Mouse (Mus musculus): Measurements from ENCODE around the gene Pram1. TPM values are rescaled to one million over a fixed set of nuclear protein-coding genes. Genes with fewer than 3 reads are reported as not detected.

Pram1 gene
- polyA plus RNA-seq, 1 experiment from 2014 or later: 0.36 TPM

GRCm38 (mm10) chr17:33675452-33675851 lies 37.6 kb downstream of the Pram1 start:
- H3K9me3 ChIP-seq: no peaks in the 10 kb centered on the region
- no peak overlapping the region for H3K9ac ChIP-seq
- no peak for ATAC-seq (ENCODE audit: low read depth)
- H3K4me2 ChIP-seq: no peak overlapping the region
- peaks cover 21% of the 10 kb centered on the region for H3K4me1 ChIP-seq (replicated peaks)
- H3K27ac ChIP-seq (replicated peaks): no peak overlapping the region
- no peak overlapping the region for H3K4me3 ChIP-seq
- H3K36me3 ChIP-seq: peaks cover 19% of the 10 kb centered on the region
- H3K27me3 ChIP-seq: no peaks in the 10 kb centered on the region

- no peak overlapping the region for H3K9ac ChIP-seq
- H3K4me3 ChIP-seq: no peak overlapping the region
- WGBS: 91% methylated on average over 2 of the region's 2 CpGs
- H3K4me2 ChIP-seq: no peak overlapping the region
- no peak overlapping the region for H3K27ac ChIP-seq (replicated peaks)
- peaks cover 21% of the 10 kb centered on the region for H3K4me1 ChIP-seq (replicated peaks)
- no peaks in the 10 kb centered on the region for H3K27me3 ChIP-seq
- no peaks in the 10 kb centered on the region for H3K9me3 ChIP-seq
- peaks cover 19% of the 10 kb centered on the region for H3K36me3 ChIP-seq
- no peak for ATAC-seq (ENCODE audit: low read depth)
Measured at GRCm38 (mm10) chr17:33676086-33676485, 38.2 kb downstream of the Pram1 start.

GRCm38 (mm10) chr17:33678771-33679170 lies 40.9 kb downstream of the Pram1 start:
- ATAC-seq (ENCODE audit: low read depth): no peak
- H3K36me3 ChIP-seq: peaks cover 19% of the 10 kb centered on the region
- no peak overlapping the region for H3K4me2 ChIP-seq
- H3K4me3 ChIP-seq: no peak overlapping the region
- peaks cover 48% of the 10 kb centered on the region for H3K4me1 ChIP-seq (replicated peaks)
- no peak overlapping the region for H3K27ac ChIP-seq (replicated peaks)
- no peaks in the 10 kb centered on the region for H3K9me3 ChIP-seq
- no peaks in the 10 kb centered on the region for H3K27me3 ChIP-seq
- H3K9ac ChIP-seq: no peak overlapping the region

- ATAC-seq (ENCODE audit: low read depth): no peak
- H3K9me3 ChIP-seq: no peaks in the 10 kb centered on the region
- no peak overlapping the region for H3K27ac ChIP-seq (replicated peaks)
- H3K4me2 ChIP-seq: peak overlapping the region; percentile 98
- H3K36me3 ChIP-seq: peaks cover 10% of the 10 kb centered on the region; the same call in 1 of the 2 replicates
- peaks cover 54% of the 10 kb centered on the region for H3K4me1 ChIP-seq (replicated peaks)
- no peaks in the 10 kb centered on the region for H3K27me3 ChIP-seq
- H3K4me3 ChIP-seq: no peak overlapping the region; the same call in 1 of the 2 replicates
- H3K9ac ChIP-seq: no peak overlapping the region
Measured at GRCm38 (mm10) chr17:33681767-33682166, 43.9 kb downstream of the Pram1 start.

- WGBS: under 1% methylated on average over 44 of the region's 44 CpGs
- H3K27ac ChIP-seq (replicated peaks): peak overlapping the region; percentile 98
- peak overlapping the region; percentile 96 for H3K9ac ChIP-seq
- H3K27me3 ChIP-seq: no peaks in the 10 kb centered on the region
- H3K36me3 ChIP-seq: 0 out of 2 replicates have a peak, but pooled peaks cover 2% of the 10 kb centered on the region
- peak; percentile 85 for ATAC-seq (ENCODE audit: low read depth)
- peak overlapping the region; percentile 98 for H3K4me2 ChIP-seq
- H3K9me3 ChIP-seq: no peaks in the 10 kb centered on the region
- H3K4me1 ChIP-seq (replicated peaks): peaks cover 50% of the 10 kb centered on the region
- H3K4me3 ChIP-seq: peak overlapping the region; percentile 86
Measured at GRCm38 (mm10) chr17:33684671-33685231, 46.9 kb downstream of the Pram1 start.

- peak; percentile 97 for ATAC-seq (ENCODE audit: low read depth)
- Histone ChIP-seq H3K27me3 (no peaks in the 10 kb centered on the region), H3K4me1 (replicated peaks) (peaks cover 47% of the 10 kb centered on the region), H3K9ac (peak overlapping the region; percentile 96), H3K4me2 (peak overlapping the region; percentile 98), H3K27ac (replicated peaks) (peak overlapping the region; percentile 98), H3K36me3 (0 out of 2 replicates have a peak, but pooled peaks cover 2% of the 10 kb centered on the region), H3K4me3 (peak overlapping the region; percentile 86), H3K9me3 (no peaks in the 10 kb centered on the region)
- WGBS: under 1% methylated on average over 39 of the region's 42 CpGs
Measured at GRCm38 (mm10) chr17:33685249-33685653, 47.4 kb downstream of the Pram1 start.

GRCm38 (mm10) chr17:33686760-33687159 lies 48.9 kb downstream of the Pram1 start, which contains the start of gene Hnrnpm:
Gene Hnrnpm, minus strand, starts transcription at chr17:33686860.
- no peak for ATAC-seq (ENCODE audit: low read depth)
- Histone ChIP-seq H3K9me3 (no peaks in the 10 kb centered on the region), H3K9ac (peak within 1 kb of the TSS; percentile 60), H3K4me3 (peak within 1 kb of the TSS; percentile 86), H3K4me1 (replicated peaks) (peaks cover 33% of the 10 kb centered on the region), H3K27me3 (no peaks in the 10 kb centered on the region), H3K27ac (replicated peaks) (peak within 1 kb of the TSS; percentile 98), H3K4me2 (peak within 1 kb of the TSS; percentile 98), H3K36me3 (peaks cover 9% of the 10 kb centered on the region)
- 96% methylated on average over 1 of the region's 1 CpGs for WGBS

Other genes starting within 250 kb of the Pram1 start
- gene Zfp101, start 243.4 kb upstream of the Pram1 start, polyA plus RNA-seq (2015; fragmentation: Nextera tagmentation; extraction: Ambion mirVana): 14.3 and 16.3 TPM in 2 replicates
- not detected in 2 replicates for gene Actl9, start 205.2 kb upstream of the Pram1 start, polyA plus RNA-seq (2015; fragmentation: Nextera tagmentation; extraction: Ambion mirVana)
- gene Adamts10, start 113.9 kb upstream of the Pram1 start, polyA plus RNA-seq (2015; fragmentation: Nextera tagmentation; extraction: Ambion mirVana): 45.7 and 54.9 TPM in 2 replicates
- gene Myo1f, start 82.3 kb upstream of the Pram1 start, polyA plus RNA-seq (2015; fragmentation: Nextera tagmentation; extraction: Ambion mirVana): 3.4 and 3.7 TPM in 2 replicates
- gene Zfp414, start 9.0 kb upstream of the Pram1 start, polyA plus RNA-seq (2015; fragmentation: Nextera tagmentation; extraction: Ambion mirVana): 52.2 and 59.8 TPM in 2 replicates
- 227 and 230 TPM in 2 replicates for gene Hnrnpm, start 48.8 kb downstream of the Pram1 start, polyA plus RNA-seq (2015; fragmentation: Nextera tagmentation; extraction: Ambion mirVana)
- gene March2, start 80.6 kb downstream of the Pram1 start, polyA plus RNA-seq (2015; fragmentation: Nextera tagmentation; extraction: Ambion mirVana): 68.2 and 74.9 TPM in 2 replicates
- gene Rab11b, start 122.5 kb downstream of the Pram1 start, polyA plus RNA-seq (2015; fragmentation: Nextera tagmentation; extraction: Ambion mirVana): 455 and 504 TPM in 2 replicates
- 22.8 and 24.5 TPM in 2 replicates for gene Angptl4, start 143.8 kb downstream of the Pram1 start, polyA plus RNA-seq (2015; fragmentation: Nextera tagmentation; extraction: Ambion mirVana)
- 36.2 and 40.3 TPM in 2 replicates for gene Kank3, start 172.5 kb downstream of the Pram1 start, polyA plus RNA-seq (2015; fragmentation: Nextera tagmentation; extraction: Ambion mirVana)
- 530 and 625 TPM in 2 replicates for gene Rps28, start 186.5 kb downstream of the Pram1 start, polyA plus RNA-seq (2015; fragmentation: Nextera tagmentation; extraction: Ambion mirVana)
- 558 and 559 TPM in 2 replicates for gene Ndufa7, start 186.5 kb downstream of the Pram1 start, polyA plus RNA-seq (2015; fragmentation: Nextera tagmentation; extraction: Ambion mirVana)
- gene Cd320, start 205.0 kb downstream of the Pram1 start, polyA plus RNA-seq (2015; fragmentation: Nextera tagmentation; extraction: Ambion mirVana): 52.7 and 57.4 TPM in 2 replicates
- not detected in 2 replicates for gene Gm7029, start 235.8 kb downstream of the Pram1 start, polyA plus RNA-seq (2015; fragmentation: Nextera tagmentation; extraction: Ambion mirVana)